In genomic region chr11:36335147-36335546, GRCm38 (mm10) we compare ENCODE assay signal across 25 mouse cellular contexts.
DNase-seq lines count a peak whose midpoint lies in the region; ATAC-seq and TF ChIP-seq lines count a peak whose summit lies in the region.
"Had no signal": no experiment of that assay in that cellular context is flagged by ENCODE, and none has a peak within 500 bp of the region (broad histone marks: within the 10 kb centered on the region; RNA-seq: fewer than 3 reads in every experiment).

No protein-coding gene starts in this region.

- TF ChIP-seq CTCF in layer of hippocampus, adult 2 months (conservative IDR thresholded peaks at IDR 0.05): no peak

- H3K9ac ChIP-seq in forebrain, embryonic 16.5 days (replicated peaks; ENCODE audit: low read depth, low read length): no peak overlapping the region
- H3K9ac ChIP-seq: embryonic facial prominence, embryonic 12.5 days; forebrain, embryonic 13.5 days; forebrain, embryonic 15.5 days had no signal

- no peak overlapping the region for H3K4me3 ChIP-seq in forebrain, embryonic 10.5 days
- H3K4me3 ChIP-seq in forebrain, embryonic 16.5 days (replicated peaks; ENCODE audit: low read length): no peak overlapping the region
- no peak overlapping the region for H3K4me3 ChIP-seq in layer of hippocampus, adult 2 months
- H3K4me3 ChIP-seq: embryonic facial prominence, embryonic 10.5 days; embryonic facial prominence, embryonic 12.5 days; forebrain, embryonic 13.5 days; forebrain, embryonic 15.5 days had no signal

- WGBS in forebrain, embryonic 10.5 days: 32% methylated on average over 5 of the region's 5 CpGs
- 18% methylated on average over 5 of the region's 5 CpGs for WGBS in forebrain, embryonic 16.5 days

- no peaks in the 10 kb centered on the region for H3K36me3 ChIP-seq in forebrain, embryonic 10.5 days (replicated peaks)
- no peaks in the 10 kb centered on the region for H3K36me3 ChIP-seq in forebrain, embryonic 16.5 days (ENCODE audit: control insufficient read depth, insufficient read depth)
- H3K36me3 ChIP-seq: embryonic facial prominence, embryonic 10.5 days; embryonic facial prominence, embryonic 12.5 days; forebrain, embryonic 15.5 days; G1E had no signal

- H3K27me3 ChIP-seq in forebrain, embryonic 10.5 days (ENCODE audit: poor library complexity, severe bottlenecking): 0 out of 2 replicates have a peak, but pooled peaks cover 5% of the 10 kb centered on the region
- H3K27me3 ChIP-seq in forebrain, embryonic 16.5 days (replicated peaks; ENCODE audit: control insufficient read depth, insufficient read depth, low read length): no peaks in the 10 kb centered on the region
- H3K27me3 ChIP-seq: CH12.LX; embryonic facial prominence, embryonic 12.5 days; forebrain, embryonic 13.5 days; forebrain, embryonic 15.5 days had no signal

- no peak overlapping the region for H3K4me2 ChIP-seq in forebrain, embryonic 16.5 days (ENCODE audit: low read length)
- H3K4me2 ChIP-seq: embryonic facial prominence, embryonic 12.5 days; forebrain, embryonic 13.5 days; forebrain, embryonic 15.5 days had no signal

- no peak for DNase-seq in forebrain, embryonic 10.5 days (ENCODE audit: extremely low spot score, low spot score)
- DNase-seq in frontal cortex, postnatal 10 days (ENCODE audit: low spot score in 2 of 2): no peak
- DNase-seq in layer of hippocampus, adult 2 months (ENCODE audit: low spot score in 2 of 2): peak in 1 of 2 experiments; percentile 57
- DNase-seq in layer of hippocampus, adult 9-10 months (ENCODE audit: low spot score): no peak
- peak; percentile 57 for DNase-seq in brain, adult 2 months (ENCODE audit: low read depth, low spot score)
- no peak for DNase-seq in adrenal gland, postnatal 10 days
- DNase-seq: adrenal gland, adult 8-10 months; adrenal gland, postnatal 25 days; B cell, adult 2 months; cerebellum, adult 11-12 months; cerebellum, adult 2 months; cerebellum, adult 9-10 months; cerebellum, postnatal 10 days; cerebellum, postnatal 25 days had no signal

- H3K4me1 ChIP-seq in forebrain, embryonic 10.5 days: peaks cover 43% of the 10 kb centered on the region
- peaks cover 27% of the 10 kb centered on the region for H3K4me1 ChIP-seq in forebrain, embryonic 16.5 days (replicated peaks; ENCODE audit: control insufficient read depth, insufficient read depth, low read length)

- no peak; the same call in 1 of the 2 replicates for ATAC-seq in forebrain, embryonic 16.5 days
- peak; percentile 64 for ATAC-seq in frontal cortex, adult (ENCODE audit: low TSS enrichment)
- ATAC-seq: activated CD4-positive, CD25-positive, alpha-beta regulatory T cell, adult 4 months; CD4-positive, CD25-positive, alpha-beta regulatory T cell, adult 4 months; forebrain, embryonic 13.5 days; forebrain, embryonic 15.5 days; Patski had no signal

- no peaks in the 10 kb centered on the region for H3K9me3 ChIP-seq in forebrain, embryonic 10.5 days
- no peaks in the 10 kb centered on the region for H3K9me3 ChIP-seq in forebrain, embryonic 16.5 days (ENCODE audit: control insufficient read depth, low read length)
- H3K9me3 ChIP-seq: embryonic facial prominence, embryonic 10.5 days; embryonic facial prominence, embryonic 12.5 days; forebrain, embryonic 13.5 days; forebrain, embryonic 15.5 days had no signal

- H3K27ac ChIP-seq in forebrain, embryonic 10.5 days: 0 out of 2 replicates have a peak overlapping the region, but pooled peaks have one; percentile 56
- H3K27ac ChIP-seq in forebrain, embryonic 16.5 days (ENCODE audit: low read length): no peak overlapping the region
- H3K27ac ChIP-seq in layer of hippocampus, adult 2 months: peak overlapping the region; percentile 88
- H3K27ac ChIP-seq: embryonic facial prominence, embryonic 12.5 days; forebrain, embryonic 13.5 days; forebrain, embryonic 15.5 days had no signal
